Mouse (Mus musculus): Measurements from ENCODE around the gene Tmem143.

GRCm38 (mm10) chr7:45848447-45849027 is 48.2 kb upstream of the Tmem143 start:
- TF ChIP-seq POLR2A (IDR thresholded peaks at IDR 0.05; ENCODE audit: borderline replicate concordance, low read depth, low read length): no peak
- no peak for TF ChIP-seq CTCF (IDR thresholded peaks at IDR 0.05; ENCODE audit: low read depth, low read length)

All from bone marrow macrophage, adult 2 months (primary cell).